Mouse (Mus musculus) kidney, postnatal 25 days (tissue): ENCODE measurements around the gene Pfkm.
A peak's percentile ranks its signal among the peaks of the same experiment; 100 is the strongest.

Source experiments
- DNase-seq, 2 experiments: peaks; one replicate each; pipeline ENCODE4 v3.0.0; 2021; ENCODE audit warnings: mixed read lengths in 2 of 2

Gene Pfkm

DNA sequence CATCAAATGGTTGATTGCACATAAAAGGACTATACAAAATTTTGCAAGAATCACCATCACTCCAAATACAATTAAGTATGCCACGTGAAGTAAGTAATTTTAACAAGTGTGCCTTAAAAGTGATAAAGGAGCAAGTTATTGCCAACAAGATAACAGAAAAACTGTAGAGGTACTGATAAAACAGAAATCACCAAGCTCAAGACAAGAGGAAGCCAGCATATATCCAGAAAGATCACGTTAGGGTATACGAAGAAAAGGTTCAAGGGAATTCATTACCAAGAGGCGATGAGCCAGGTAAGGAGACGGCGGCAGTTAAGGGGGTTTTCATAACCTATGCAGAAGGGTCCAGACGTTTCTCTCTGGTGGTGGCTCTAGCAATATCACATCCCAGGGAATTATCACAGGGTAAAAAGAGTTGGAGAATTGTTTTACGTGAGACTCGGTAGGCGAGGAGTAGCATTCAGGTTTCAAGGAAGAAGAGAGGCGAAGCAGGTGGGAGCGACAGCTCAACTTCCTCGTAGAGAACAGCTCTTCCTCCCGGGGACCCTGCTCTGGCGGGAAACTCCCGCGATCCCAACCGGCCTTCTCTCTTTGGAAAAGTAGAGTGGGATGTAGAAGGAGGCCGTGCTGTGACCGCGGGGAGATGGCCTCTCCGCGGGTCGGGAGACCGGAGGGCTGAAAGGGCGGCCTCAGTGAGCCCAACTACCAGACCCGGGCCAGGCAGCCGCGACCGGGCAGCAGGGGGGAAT is at the start of gene Pfkm:
Pfkm (plus strand) TSS at position 218 of the 749 bp plus-strand sequence.
- no peak for DNase-seq

GRCm38 (mm10) chr15:98043967-98044366 is 48.4 kb upstream of the Pfkm start:
- no peak for DNase-seq

- no peak for DNase-seq
Measured at GRCm38 (mm10) chr15:98044387-98044786, 48.0 kb upstream of the Pfkm start.

DNA sequence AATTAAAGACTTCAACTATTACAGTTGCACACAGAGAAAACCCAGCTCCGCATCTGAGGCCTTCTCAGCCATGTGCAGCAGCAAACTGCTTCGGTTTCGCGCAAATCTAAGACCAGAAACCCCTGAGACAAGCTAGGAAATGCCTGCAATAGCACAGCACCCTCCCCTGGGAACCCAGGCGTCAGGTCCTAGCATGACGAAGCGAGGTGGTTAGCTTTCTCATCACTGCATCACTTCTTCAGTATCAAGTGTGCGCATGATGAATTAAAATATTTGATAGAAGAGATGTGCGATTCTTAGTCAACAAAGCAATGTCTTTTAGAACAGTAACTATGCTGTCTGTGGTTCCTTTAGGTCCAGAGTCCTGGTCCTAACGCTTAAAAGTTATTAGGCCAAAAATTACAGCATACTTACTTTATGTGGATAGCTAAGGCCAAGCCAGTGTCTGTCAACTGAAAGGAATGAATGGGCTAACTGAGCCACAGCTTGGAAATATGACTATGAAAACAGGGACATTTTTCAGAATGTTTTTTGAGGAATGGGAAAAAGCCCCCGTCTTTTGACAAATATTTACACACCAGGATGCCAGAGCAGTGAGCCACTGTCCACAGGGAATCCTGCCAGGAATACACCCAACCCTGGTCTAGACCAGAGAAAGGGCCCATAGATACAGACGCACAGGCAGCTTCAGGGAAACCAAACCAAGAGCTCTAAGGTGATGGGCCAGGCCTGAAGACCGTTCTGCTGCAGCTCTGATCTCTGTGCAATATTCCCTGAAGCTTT is 43.3 kb upstream of the Pfkm start:
- DNase-seq, result no peak

GRCm38 (mm10) chr15:98051685-98052084 is 40.7 kb upstream of the Pfkm start:
- DNase-seq, result no peak

GRCm38 (mm10) chr15:98055246-98055645 is 37.1 kb upstream of the Pfkm start:
- DNase-seq, result peak in 1 of 2 experiments; percentile 58

- no peak for DNase-seq
Measured at GRCm38 (mm10) chr15:98065881-98066280, 26.5 kb upstream of the Pfkm start.

- no peak for DNase-seq
Measured at GRCm38 (mm10) chr15:98066602-98067001, 25.8 kb upstream of the Pfkm start.

GRCm38 (mm10) chr15:98067492-98067891 is 24.9 kb upstream of the Pfkm start:
- DNase-seq, result no peak

- DNase-seq, result no peak
Measured at GRCm38 (mm10) chr15:98068506-98068905, 23.9 kb upstream of the Pfkm start.

DNA sequence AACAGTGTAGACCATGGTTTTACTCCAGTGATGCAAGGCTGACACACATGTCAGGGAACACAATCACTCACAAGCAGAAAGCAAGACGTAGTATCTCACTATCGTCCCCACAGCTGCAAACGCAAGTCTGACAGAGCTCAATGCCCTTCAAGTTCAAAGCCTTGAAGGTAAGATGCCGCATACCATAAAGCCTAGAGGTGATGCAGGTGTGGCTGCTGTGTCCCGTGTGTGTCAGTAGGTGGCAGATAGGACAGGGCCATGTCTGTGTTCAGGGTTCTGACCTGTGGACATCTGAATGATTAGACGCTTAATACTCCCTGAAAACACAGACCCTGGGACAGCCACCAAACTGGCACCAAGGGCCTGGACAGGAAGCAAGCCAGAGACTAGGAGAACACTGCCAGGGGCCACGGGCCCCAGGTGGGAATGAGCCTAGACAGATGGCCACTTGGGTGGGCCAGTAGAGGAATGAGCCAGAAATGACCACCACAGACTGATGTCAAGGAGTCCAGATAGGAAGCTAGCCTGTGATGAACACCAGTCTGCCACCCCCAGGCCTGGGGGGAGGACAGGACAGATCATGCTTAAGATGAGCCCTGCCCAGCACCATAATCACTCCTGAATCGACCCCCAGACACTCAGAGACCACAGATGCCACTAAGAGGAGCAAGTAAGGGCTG is 22.7 kb upstream of the Pfkm start:
- no peak for DNase-seq

DNA sequence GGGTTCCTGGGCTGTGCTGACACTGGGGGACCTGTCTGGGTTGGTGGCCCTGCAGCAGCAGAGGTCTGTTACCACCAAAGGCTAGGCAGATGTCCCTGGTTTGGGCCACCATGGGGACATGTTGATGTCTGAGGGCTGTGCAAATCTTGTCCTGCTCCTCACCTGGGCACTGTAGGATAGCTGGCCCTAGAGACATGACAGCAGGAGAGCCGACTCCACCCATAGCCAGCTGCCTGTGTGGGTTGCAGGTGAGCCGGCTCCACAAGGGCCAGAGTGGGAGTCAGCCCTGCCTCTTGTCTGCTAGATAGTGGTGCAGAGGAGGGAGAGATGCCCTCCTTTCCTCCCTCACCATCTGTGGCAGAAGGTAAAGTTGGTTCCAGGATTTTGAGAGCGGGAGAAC is 22.0 kb upstream of the Pfkm start:
- DNase-seq, result no peak

DNA sequence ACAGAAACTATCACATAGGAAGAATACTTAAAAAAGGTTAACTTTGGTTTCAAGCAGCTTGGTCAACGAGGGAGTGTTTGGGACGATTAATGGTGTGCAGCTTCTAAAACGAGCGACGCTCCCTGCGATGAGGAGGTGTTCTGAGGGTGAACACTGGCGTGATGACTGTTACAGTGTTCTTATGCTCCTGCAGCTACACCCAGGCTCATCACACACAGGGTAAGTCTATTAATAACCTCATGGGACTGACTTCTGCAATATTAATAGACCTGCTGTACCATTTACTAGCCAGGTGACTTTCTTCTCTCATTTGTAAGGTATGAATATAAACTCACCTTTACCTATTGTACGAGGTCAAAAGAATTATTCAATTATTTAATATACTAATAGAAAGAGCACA is 17.9 kb upstream of the Pfkm start:
- DNase-seq, result no peak

DNA sequence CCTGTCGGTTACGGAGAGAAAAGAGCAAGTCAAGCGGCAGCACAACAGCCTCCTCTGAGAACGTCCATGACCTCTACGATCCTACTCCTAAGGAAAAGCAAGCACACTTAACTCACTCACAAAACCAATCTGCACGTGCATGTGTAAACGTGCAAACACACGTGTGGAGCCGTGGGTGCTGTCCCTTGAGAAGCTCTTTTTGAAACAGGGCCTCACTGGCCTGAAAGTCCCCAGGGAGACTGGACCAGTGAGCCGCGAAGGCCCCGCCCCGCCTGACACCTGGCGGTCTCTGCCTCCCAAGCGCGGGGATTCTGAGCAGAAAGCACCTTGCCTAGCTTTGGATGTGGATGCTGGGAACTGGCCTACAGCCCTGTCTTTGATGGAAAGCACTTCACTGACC is 17.4 kb upstream of the Pfkm start:
- no peak for DNase-seq

DNA sequence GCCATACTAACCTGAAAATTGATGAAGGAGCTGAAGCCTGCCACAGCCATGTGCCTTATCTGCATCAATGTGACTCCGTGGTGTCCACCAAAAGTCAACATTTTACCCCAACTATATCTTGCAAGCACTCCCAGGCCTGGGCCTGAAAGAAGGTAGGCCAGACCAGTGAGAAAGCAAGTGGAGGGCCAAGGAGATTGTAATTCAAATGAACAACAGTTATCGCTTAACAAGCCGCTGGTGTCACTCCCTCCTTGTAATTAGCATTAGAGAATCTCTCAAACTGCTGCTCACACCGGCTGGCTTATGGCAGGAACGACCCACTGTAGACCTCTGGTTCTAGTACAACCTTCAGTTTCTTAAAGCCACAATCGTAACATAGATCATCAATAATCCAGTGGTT is 15.5 kb upstream of the Pfkm start:
- DNase-seq, result no peak

DNA sequence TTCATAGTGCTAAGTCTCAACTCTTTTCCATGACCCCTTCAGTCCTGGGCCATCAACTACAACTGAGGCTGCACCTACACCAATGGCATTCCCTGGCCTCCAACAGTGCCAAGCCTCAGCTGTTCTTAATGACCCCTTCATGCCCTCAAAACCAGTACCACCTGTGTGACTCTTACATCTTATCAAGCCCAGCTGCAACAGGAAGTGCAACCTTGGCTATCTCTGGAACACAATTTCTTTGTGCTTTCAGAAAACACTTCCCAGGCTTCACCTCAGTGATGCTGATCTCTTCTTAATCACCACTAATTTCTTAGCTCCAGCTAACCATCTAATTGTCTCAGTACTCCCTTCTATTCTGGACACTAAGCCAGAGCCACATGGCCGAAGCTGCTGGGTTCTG is 3.5 kb upstream of the Pfkm start:
- no peak for DNase-seq

DNA sequence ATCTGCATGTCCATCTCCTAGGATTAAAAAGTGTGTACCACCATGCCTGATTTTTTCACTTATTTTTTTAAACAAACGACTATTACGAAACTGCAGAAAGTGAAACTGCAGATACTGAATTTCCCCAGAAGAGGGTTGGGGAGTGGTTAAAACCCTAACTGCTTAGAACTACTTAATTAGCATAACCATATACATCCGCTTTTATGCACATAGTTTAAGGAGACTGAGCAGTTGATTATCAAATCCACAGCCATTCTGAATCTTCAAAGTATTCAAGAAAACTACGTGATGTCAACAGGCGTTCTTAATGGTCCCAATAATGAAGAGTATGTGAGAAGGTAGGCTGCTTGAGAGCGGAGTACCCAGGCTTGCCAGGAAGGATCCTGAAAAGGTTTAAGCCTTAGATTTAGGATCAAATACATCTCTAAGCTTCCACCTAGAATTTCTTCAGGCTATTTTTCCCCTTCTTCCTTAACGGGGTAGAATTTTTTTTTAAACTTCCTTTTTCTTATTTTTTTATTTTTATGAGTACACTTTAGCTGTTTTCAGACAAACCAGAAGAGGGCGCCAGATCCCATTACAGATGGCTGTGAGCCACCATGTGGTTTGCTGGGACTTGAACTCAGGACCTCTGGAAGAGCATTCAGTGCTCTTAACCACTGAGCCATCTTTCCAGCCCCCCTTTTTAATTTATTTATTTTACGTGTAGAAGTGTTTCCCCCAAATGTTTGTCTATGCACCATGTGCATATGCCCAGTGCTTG is 2.8 kb upstream of the Pfkm start:
- DNase-seq, result peak in 1 of 2 experiments; percentile 65

DNA sequence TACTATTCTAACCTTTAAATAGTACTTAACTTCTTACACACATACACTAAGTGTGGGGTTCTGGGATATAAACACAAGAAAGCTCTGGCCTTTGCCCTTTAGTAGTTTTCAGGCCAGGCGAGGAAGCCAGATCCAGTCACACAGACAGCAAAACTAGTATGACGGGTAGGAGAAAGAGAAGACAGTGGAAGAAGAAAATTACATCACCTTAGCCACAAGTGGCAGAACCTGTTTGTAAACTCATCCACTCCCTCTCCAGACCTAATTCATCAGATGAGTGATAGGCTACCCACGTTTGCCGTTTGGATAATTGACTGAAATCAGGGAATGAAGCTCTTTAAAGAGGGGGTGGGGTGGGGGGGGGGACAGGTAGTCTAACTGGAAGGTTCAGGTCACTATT is 548 bp upstream of the Pfkm start:
- no peak for DNase-seq

GRCm38 (mm10) chr15:98093121-98094011 is 977 bp downstream of the Pfkm start, which contains the start of gene Senp1:
Gene Senp1, minus strand, starts transcription at chr15:98093744.
- peak; percentile 89 to 95 for DNase-seq

DNA sequence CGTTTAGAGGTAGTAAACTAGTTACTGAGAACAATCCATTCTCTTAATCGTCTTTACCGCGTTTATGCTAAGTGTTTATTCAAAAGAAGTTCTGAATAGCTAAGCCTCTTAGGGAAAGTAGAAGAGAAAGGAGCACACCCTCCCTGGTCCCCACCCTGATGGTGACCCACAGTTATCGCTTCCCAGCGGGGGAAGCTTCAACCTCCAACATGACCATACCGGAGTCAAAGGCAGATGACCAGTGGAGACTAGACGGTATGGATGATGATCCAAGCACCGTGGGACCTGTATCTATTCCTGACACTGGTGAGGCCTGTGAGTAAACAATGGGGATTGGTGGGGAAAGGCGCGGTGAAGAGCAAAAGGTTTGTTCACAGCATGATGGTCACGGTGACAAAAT is 2.5 kb downstream of the Pfkm start:
- no peak for DNase-seq

DNA sequence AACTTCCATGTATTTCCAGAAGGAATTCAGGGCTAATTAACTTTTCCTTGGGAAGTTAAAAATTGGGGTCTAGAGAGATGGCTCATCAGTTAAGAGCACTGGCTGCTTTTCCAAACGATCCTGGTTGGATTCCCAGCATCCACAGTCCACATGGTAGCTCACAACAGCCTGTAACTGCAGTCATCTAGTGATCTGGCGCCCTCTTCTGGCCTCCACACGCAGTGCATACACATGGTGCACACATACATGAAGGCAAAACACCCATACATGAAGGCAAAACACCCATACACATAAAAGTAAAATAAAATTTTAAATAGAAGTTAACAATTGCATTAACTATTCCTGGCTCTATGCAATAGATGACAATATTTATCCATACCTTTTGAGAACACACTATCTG is 4.6 kb downstream of the Pfkm start:
- no peak for DNase-seq

DNA sequence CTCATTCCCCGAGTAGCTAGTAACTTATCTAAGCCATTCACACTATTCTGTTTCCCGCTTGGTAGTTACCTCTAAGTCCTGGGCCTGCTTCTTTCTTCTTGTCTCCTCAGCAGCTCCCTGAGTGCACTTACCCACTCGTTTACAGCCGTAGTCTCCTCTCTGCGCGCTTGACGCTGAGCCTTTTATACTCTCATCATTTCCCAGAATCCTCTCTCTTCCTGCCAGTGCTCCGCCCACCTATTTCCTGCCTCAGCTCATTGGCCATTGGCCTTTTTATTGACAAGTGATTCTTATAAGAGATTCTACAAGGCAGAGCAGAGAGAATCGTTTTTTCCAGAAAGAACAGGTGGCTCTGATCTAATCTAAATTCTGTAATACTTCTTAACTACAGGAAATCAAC is 6.1 kb downstream of the Pfkm start:
- DNase-seq, result no peak
